Mouse (Mus musculus) heart, embryonic 13.5 days (tissue): Measurements from ENCODE around the gene Sult1e1. TPM values are rescaled to one million over a fixed set of nuclear protein-coding genes. Genes with fewer than 3 reads are reported as not detected.

Source experiments
- ATAC-seq: fragments of 200-750 bp; cut with Nextera tagmentation; 2 replicates; pipeline ENCODE4 v1.8.0; 2017; ENCODE audit warnings: moderate TSS enrichment; ENCODE audit not compliant: insufficient number of reproducible peaks, low FRiP score, low TSS enrichment; ENCODE audit errors: extremely low read depth
- H3K27ac ChIP-seq: fragments of 300-500 bp; sonication (generic); replicated peaks from 2 replicates; pipeline ENCODE4 v1.5.1; 2015; ENCODE audit warnings: moderate library complexity, mild to moderate bottlenecking, inconsistent platforms
- H3K27me3 ChIP-seq: fragments of 300-500 bp; sonication (generic); replicated peaks from 2 replicates; pipeline ENCODE4 v1.6.1; 2015; ENCODE audit warnings: mild to moderate bottlenecking, inconsistent platforms
- H3K36me3 ChIP-seq: fragments of 300-500 bp; sonication (generic); 2 replicates; pipeline ENCODE4 v1.6.1; 2015; ENCODE audit warnings: mild to moderate bottlenecking, inconsistent platforms
- H3K4me1 ChIP-seq: fragments of 300-500 bp; sonication (generic); 2 replicates; pipeline ENCODE4 v1.6.1; 2015; ENCODE audit warnings: inconsistent platforms
- H3K4me2 ChIP-seq: fragments of 300-500 bp; sonication (generic); 2 replicates; pipeline ENCODE4 v1.6.1; 2015; ENCODE audit warnings: inconsistent platforms, mild to moderate bottlenecking, moderate library complexity
- H3K4me3 ChIP-seq: fragments of 300-500 bp; sonication (generic); 2 replicates; pipeline ENCODE4 v1.5.1; 2015; ENCODE audit warnings: moderate library complexity, mild to moderate bottlenecking, inconsistent platforms
- H3K9ac ChIP-seq: fragments of 300-500 bp; sonication (generic); 2 replicates; pipeline ENCODE4 v1.6.1; 2015; ENCODE audit warnings: inconsistent platforms, mild to moderate bottlenecking, moderate library complexity
- H3K9me3 ChIP-seq: fragments of 300-500 bp; sonication (generic); 2 replicates; pipeline ENCODE4 v1.6.1; 2016; ENCODE audit warnings: inconsistent platforms
- WGBS: fragments of 180-500 bp; shearing (Covaris S2); methylation state at CpG from one replicate; pipeline ENCODE4 v1.1.7; 2015; ENCODE audit warnings: mixed read lengths; 5-methylcytosine and 5-hydroxymethylcytosine counted together
- microRNA-seq: library from miRNA; unstranded; fragments of <30 nt; microRNA quantifications from one replicate; pipeline ENCODE4, GENCODE M21; 2016
- polyA plus RNA-seq: library from polyadenylated mRNA; unstranded; fragments of >200 nt; fragmentation: Nextera tagmentation; extraction: Ambion mirVana; gene quantifications from 2 replicates; pipeline ENCODE4 v1.2.1, GENCODE M21; 2015

Gene Sult1e1
- polyA plus RNA-seq, 1 experiment from 2014 or later, result not detected

DNA sequence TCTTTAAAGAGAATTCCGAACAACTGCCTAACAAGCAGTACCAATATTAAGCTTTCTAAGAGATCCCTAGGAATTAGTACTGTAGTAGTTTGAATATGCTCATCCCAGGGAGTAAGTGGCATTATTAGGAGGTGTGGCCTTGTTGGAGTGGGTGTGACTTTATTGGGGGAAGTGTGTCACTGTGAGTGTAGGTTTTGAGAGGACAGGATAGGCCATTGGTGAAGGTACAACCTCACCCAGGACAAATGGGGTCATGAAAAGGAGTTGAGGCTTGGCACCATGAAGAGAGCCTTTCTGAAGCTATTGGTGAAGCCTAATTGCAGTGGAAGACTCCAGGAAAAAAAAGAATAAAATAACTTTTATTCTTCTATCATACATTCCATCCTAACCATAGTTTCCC is 24.1 kb downstream of the Sult1e1 start:
- Histone ChIP-seq H3K27me3 (no peaks in the 10 kb centered on the region), H3K27ac (no peak overlapping the region), H3K4me1 (no peaks in the 10 kb centered on the region), H3K9ac (no peak overlapping the region), H3K4me2 (no peak overlapping the region), H3K36me3 (no peaks in the 10 kb centered on the region), H3K9me3 (no peaks in the 10 kb centered on the region), H3K4me3 (no peak overlapping the region)
- ATAC-seq, result no peak
- WGBS, result 80% methylated on average over 1 of the region's 1 CpGs

GRCm38 (mm10) chr5:87562966-87563365 is 28.4 kb downstream of the Sult1e1 start:
- H3K4me2 ChIP-seq, result no peak overlapping the region
- ATAC-seq, result no peak
- no peaks in the 10 kb centered on the region for H3K9me3 ChIP-seq
- H3K9ac ChIP-seq, result no peak overlapping the region
- no peaks in the 10 kb centered on the region for H3K27me3 ChIP-seq
- no peaks in the 10 kb centered on the region for H3K36me3 ChIP-seq
- no peak overlapping the region for H3K4me3 ChIP-seq
- H3K4me1 ChIP-seq, result no peaks in the 10 kb centered on the region
- H3K27ac ChIP-seq, result no peak overlapping the region

DNA sequence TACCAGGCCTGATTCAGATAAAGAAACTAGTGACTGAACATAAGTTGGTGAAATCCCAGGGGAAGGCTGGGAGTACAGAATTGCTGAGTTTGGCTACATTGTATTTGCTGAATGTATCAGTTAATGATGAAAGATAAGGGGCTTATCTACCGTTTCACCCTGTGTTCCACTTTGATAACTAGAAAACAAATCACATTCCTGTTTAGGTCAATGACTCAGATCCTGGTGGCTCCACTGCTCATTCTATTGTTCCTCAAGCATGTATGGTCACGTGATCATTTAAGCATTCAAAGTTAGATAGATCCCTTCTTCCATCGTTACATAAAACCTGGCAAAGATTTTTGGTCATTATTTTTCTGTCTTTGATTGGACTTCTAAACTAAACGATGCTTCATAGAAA is 28.9 kb downstream of the Sult1e1 start:
- Histone ChIP-seq H3K36me3 (no peaks in the 10 kb centered on the region), H3K9me3 (no peaks in the 10 kb centered on the region), H3K4me1 (no peaks in the 10 kb centered on the region), H3K27me3 (no peaks in the 10 kb centered on the region), H3K27ac (no peak overlapping the region), H3K4me2 (no peak overlapping the region), H3K4me3 (no peak overlapping the region), H3K9ac (no peak overlapping the region)
- WGBS, result 55% methylated on average over 4 of the region's 4 CpGs
- ATAC-seq, result no peak

DNA sequence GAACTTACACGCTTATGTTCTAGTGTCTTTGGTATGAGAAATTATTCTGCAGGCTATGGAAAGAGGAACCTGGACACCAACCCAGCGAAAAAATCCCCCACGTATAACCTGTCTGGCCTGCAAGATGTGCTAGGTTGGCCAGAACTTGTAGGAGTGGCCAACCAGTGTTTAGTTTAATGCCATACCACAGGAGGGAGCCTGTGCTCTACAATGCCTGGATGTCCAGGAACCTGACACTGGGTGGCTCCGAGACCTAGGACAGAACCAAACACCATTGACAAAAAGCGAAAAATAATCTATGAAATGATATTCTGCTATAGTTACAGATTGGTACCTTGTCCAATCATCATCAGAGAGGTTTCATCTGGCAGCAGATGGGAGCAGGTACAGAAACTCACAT is 31.2 kb downstream of the Sult1e1 start:
- Histone ChIP-seq H3K9me3 (no peaks in the 10 kb centered on the region), H3K9ac (no peak overlapping the region), H3K27ac (no peak overlapping the region), H3K27me3 (no peaks in the 10 kb centered on the region), H3K4me3 (no peak overlapping the region), H3K4me1 (no peaks in the 10 kb centered on the region), H3K4me2 (no peak overlapping the region), H3K36me3 (no peaks in the 10 kb centered on the region)
- WGBS, result 62% methylated on average over 5 of the region's 5 CpGs
- no peak for ATAC-seq

- Histone ChIP-seq H3K4me3 (no peak overlapping the region), H3K27me3 (no peaks in the 10 kb centered on the region), H3K27ac (no peak overlapping the region), H3K36me3 (no peaks in the 10 kb centered on the region), H3K9ac (no peak overlapping the region), H3K4me2 (no peak overlapping the region), H3K4me1 (no peaks in the 10 kb centered on the region), H3K9me3 (no peaks in the 10 kb centered on the region)
- 28% methylated on average over 1 of the region's 1 CpGs for WGBS
- ATAC-seq, result no peak
Observed at GRCm38 (mm10) chr5:87550935-87551334, 40.5 kb downstream of the Sult1e1 start.

DNA sequence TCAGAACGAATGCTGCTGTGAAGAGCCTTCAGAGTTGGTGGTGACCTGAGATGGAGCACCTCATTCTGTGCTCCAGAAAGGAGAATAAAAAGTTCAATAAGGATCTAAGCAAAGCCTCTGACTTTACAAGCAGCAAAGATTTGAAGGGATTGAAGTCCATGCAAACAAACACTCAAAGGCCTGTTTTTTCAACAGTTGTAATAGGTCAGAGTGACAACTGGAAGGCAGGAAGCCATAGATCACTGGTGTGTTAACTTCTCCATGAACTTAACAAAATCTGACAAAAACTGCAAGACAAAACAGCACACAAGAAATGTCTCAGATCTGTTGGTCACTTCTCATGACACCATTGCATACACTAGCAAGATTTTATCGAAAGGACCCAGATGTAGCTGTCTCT is 53.3 kb downstream of the Sult1e1 start, which contains the start of gene Sult1b1:
Sult1b1 (minus strand) TSS at position 85 of the 400 bp plus-strand sequence.
- Histone ChIP-seq H3K4me3 (no peak within 1 kb of the TSS), H3K4me1 (no peaks in the 10 kb centered on the region), H3K27me3 (no peaks in the 10 kb centered on the region), H3K9ac (no peak within 1 kb of the TSS), H3K9me3 (no peaks in the 10 kb centered on the region), H3K36me3 (no peaks in the 10 kb centered on the region), H3K27ac (no peak within 1 kb of the TSS), H3K4me2 (no peak within 1 kb of the TSS)
- 74% methylated on average over 2 of the region's 2 CpGs for WGBS
- ATAC-seq, result no peak

DNA sequence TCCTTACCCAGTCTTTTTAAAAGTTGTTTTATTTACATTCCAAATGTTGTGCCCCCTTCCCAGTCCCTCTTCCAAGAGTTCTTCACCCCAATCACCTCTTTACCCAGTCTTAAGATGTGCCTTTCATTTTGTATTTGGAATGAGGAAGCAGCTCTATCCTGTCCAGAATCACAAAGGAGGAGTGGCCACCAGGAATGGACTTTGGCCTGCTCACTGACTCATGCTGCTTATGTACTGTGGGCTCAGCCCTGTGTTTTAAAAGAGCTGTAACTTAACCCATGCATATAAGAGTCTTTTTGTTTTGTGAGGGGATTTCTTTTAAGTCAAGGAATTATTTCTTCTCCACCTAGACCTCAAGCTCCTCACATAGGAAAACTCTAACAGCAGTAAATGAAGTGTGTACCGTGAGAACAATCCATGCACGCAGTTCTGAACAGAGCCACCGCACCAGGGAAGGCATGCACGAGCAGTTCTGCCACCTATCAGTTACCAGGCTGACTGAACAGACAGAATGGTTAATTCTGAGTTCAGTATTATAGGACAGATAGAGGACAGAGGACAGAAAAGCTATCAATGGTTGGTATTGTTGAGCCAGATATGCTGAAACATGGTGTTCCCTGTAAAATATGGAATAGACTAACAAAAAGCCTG is 55.3 kb downstream of the Sult1e1 start:
- no peaks in the 10 kb centered on the region for H3K9me3 ChIP-seq
- no peaks in the 10 kb centered on the region for H3K36me3 ChIP-seq
- H3K9ac ChIP-seq, result no peak overlapping the region
- WGBS, result 69% methylated on average over 4 of the region's 4 CpGs
- H3K27ac ChIP-seq, result no peak overlapping the region
- H3K4me1 ChIP-seq, result no peaks in the 10 kb centered on the region
- H3K27me3 ChIP-seq, result no peaks in the 10 kb centered on the region
- no peak overlapping the region for H3K4me2 ChIP-seq
- H3K4me3 ChIP-seq, result no peak overlapping the region
- ATAC-seq, result no peak

GRCm38 (mm10) chr5:87532288-87532687 is 59.1 kb downstream of the Sult1e1 start:
- no peak overlapping the region for H3K4me3 ChIP-seq
- no peaks in the 10 kb centered on the region for H3K9me3 ChIP-seq
- no peaks in the 10 kb centered on the region for H3K27me3 ChIP-seq
- H3K27ac ChIP-seq, result no peak overlapping the region
- no peaks in the 10 kb centered on the region for H3K4me1 ChIP-seq
- 57% methylated on average over 2 of the region's 2 CpGs for WGBS
- no peak overlapping the region for H3K4me2 ChIP-seq
- H3K9ac ChIP-seq, result no peak overlapping the region
- no peak for ATAC-seq
- H3K36me3 ChIP-seq, result no peaks in the 10 kb centered on the region

Small RNAs within 50 kb of the gene (microRNA-seq; reads per million reads assigned to microRNA genes)
- gene Mir3969, result not detected

Other genes with a start within 250 kb of the Sult1e1 start
- not detected in 2 replicates for gene Ugt2b38, start 167.4 kb downstream of the Sult1e1 start, polyA plus RNA-seq
- not detected in 2 replicates for gene Ugt2a2, start 109.3 kb downstream of the Sult1e1 start, polyA plus RNA-seq
- not detected in 2 replicates for gene Gm43638, start 104.8 kb downstream of the Sult1e1 start, polyA plus RNA-seq
- gene Ugt2a1, start 100.7 kb downstream of the Sult1e1 start, polyA plus RNA-seq, result not detected in 2 replicates
- gene Sult1b1, start 53.4 kb downstream of the Sult1e1 start, polyA plus RNA-seq, result not detected in 2 replicates
- gene Sult1d1, start 22.6 kb downstream of the Sult1e1 start, polyA plus RNA-seq, result not detected in 2 replicates
- not detected in 2 replicates for gene Csn1s1, start 74.6 kb upstream of the Sult1e1 start, polyA plus RNA-seq
- gene Csn2, start 108.0 kb upstream of the Sult1e1 start, polyA plus RNA-seq, result not detected in 2 replicates
- gene Csn1s2a, start 183.0 kb upstream of the Sult1e1 start, polyA plus RNA-seq, result not detected in 2 replicates
- not detected in 2 replicates for gene Csn1s2b, start 216.5 kb upstream of the Sult1e1 start, polyA plus RNA-seq
- not detected in 2 replicates for gene Prr27, start 234.1 kb upstream of the Sult1e1 start, polyA plus RNA-seq